Mouse (Mus musculus): ENCODE data around the gene Nup210l. TPM values are rescaled to one million over a fixed set of nuclear protein-coding genes. Genes with fewer than 3 reads are reported as not detected.
A peak's percentile ranks its signal among the peaks of the same experiment; 100 is the strongest.

The Nup210l gene
- total and polyA plus RNA-seq, 3 experiments: 0.26 to 0.66 (median 0.63) TPM

DNA sequence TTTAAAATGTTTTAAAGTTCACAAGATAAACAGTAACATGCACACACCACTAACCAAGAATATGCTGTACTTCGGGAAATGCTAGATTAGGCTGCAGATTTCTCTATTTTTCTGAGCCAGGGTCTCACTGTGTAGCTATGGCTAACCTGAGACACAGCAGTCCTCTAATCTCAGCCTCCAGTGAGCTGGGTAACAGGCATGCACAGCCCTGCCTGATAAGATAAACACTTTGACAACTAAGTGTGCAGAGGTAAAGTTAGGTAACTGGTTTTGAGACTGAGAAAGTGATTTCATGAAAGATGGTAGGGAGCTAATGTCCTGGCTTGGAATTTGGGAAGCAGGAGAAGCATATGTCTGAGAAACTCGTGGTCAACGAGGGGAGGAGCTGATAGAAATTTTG is 9.5 kb upstream of the Nup210l start:
- DNase-seq: no peak

DNA sequence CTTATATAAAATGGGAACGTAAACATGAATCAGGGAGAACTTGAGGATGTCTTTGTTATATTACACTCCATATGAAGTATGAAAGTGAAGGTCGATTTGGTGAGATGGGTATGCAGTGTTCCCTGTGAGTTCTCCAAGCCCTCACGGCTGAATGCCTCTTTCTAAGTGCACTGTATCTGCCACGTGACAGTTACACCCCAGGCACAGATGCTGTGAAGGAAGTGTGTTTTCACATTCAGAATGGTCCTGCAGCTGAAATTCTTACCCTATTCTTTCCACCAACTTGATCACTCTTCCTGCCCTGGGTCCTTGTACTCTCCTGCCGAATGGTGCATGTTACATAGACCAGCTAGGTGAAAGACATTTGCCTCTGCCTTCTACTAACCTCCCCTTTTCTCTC is 6.0 kb upstream of the Nup210l start:
- no peak for DNase-seq

GRCm38 (mm10) chr3:90101010-90101409 is 2.9 kb upstream of the Nup210l start:
- DNase-seq: no peak

DNA sequence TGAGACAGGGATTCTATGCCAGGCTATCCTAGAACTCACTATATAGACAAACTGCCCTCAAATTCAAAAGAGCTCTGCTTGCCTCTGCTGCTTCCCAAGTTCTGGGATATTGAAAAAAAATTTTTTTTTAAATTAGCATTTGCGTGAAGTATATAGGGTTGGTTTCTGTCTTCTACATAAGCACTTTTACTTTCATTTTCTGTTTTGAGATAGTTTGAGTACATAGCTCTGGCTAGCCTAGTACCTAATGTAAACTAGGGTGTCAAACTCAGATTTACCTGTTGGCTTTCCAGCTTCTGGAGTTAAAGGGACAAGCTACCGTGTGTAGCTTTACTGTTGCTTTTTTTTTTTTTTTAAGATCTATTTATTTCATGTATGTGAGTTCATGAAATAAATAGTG is 2.3 kb upstream of the Nup210l start:
- DNase-seq: no peak

DNA sequence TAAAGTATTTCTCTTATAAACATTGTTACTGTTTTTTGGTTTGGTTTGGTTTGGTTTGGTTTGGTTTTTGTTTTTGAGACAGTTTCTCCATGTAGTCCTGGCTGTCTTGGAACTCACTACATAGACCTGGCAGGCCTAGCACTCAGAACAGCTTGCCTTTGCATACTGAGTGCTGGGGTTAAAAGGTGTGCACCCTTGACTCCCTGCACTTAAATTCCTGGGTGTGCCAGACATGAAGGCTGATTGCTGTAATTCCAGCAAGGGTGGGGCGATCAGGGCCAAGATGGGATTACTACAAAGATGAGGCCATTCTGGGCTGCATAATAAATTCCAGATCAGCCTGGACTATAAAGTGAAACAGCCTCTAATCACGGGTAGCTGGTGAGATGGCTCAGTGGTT is 1.7 kb upstream of the Nup210l start:
- no peak for DNase-seq

DNA sequence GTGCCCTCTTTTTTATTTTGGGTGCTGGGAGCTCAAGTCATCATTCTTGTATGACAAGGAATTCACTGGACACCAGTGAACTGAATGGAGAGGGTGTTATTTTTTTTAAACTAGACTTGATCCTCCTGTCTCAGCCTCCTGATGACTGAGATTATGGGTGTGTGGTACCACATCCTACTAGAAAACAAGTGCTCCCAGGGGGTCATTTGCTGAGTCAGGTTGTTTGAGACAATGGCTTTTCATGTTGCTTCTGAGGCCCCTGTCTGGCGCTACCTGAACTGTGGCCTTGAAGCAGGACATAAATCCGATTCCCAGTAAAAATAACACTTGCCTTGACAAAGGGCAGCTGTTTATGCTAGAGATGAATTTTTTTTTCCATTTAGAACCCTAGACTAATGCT is 756 bp upstream of the Nup210l start:
- no peak for DNase-seq

GRCm38 (mm10) chr3:90111706-90112105 is 7.8 kb downstream of the Nup210l start:
- no peak for DNase-seq

- peak; percentile 29 for DNase-seq
Observed at GRCm38 (mm10) chr3:90114342-90114741, 10.4 kb downstream of the Nup210l start.

DNA sequence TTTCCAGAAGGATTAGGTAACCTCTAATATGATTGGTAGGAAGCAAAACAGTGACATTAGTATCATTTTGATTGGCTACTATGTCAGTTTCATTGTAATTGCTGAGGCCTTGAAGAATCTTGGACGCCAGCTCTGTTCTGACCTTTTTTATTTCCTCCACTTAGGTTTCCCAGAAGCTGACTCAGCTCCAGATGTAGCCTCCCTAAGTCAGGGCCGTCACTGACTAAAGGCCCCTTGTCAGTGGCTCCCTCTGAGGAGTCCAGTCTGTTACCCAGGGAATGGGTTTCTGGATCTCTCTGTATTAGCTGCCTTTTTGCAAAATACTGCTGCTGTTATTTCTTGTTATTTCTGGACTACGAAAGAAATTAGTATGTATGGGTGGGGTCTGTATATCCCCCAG is 11.6 kb downstream of the Nup210l start:
- DNase-seq: peak; percentile 75

DNA sequence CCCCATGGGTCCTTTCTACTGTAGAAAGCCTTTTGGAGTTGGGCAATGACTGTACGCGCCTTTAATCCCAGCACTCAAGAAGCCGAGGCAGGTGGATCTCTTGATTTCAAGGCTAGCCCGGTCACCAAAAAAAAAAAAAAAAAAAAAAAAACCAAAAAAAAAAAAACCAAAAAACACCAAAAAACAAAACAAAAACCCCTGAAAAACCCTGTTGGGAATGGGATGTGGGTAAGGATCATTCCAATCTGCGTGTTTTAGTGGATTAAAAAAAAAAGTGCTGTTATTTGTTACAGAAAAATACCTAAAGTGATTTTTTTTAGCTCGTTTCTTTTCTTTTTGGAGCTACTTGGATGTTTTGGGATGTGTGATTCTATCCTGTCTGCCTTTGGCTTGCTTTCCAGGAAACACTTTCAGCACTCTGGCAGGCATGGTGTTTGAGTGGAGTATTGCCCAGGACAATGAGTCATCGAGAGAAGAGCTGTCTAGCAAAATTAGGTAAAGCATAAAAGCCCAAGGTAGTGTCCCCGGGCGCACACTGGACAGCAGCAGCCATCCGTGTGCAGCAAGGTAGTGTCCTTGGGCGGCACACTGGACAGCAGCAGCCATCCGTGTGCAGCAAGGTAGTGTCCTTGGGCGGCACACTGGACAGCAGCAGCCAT is 14.3 kb downstream of the Nup210l start:
- peak; percentile 84 for DNase-seq

- peak; percentile 83 for DNase-seq
Observed at GRCm38 (mm10) chr3:90122036-90122435, 18.1 kb downstream of the Nup210l start.

DNA sequence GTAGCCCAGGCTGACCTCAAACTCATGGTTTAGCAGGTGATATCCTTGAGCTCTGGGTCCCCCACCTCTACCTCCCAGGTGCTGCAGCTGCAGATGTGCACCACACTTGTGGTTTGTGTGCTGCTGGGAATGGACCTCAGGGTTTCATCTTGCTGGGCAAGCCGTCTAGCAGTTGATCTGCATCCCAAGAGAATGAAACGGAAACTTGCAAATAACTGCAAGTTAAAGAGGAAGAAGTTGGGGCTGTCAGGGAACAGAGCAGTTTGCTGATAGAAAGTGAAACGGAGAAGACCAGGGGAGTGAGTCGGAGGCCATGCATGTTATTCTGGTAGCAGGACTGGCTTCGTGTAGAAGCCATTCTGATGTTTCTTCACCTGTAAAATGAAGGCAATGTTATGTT is 21.8 kb downstream of the Nup210l start:
- no peak for DNase-seq

DNA sequence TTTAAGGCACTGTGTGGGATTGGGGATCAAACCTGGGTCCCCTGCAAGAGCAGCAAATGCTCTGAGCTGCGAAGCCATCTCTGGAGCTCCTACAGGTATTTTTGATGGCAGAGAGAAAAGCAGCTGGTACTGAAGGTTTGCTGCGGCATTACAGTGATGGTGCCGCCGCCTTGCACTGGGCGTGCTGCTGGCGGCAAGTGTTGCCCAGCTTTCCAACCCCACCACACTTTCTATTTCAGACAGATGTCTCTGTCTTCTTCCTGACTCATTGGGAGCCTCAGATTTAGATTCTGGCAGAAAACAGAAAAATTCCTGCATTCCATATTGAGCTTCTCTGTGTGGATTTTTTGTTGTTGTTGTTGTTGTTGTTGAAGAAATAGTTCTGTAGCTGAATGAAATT is 23.9 kb downstream of the Nup210l start:
- no peak for DNase-seq

GRCm38 (mm10) chr3:90132745-90133144 is 28.8 kb downstream of the Nup210l start:
- no peak for DNase-seq

GRCm38 (mm10) chr3:90133331-90133730 is 29.4 kb downstream of the Nup210l start:
- DNase-seq: no peak

- peak; percentile 80 for DNase-seq
Observed at GRCm38 (mm10) chr3:90134483-90134882, 30.6 kb downstream of the Nup210l start.

DNA sequence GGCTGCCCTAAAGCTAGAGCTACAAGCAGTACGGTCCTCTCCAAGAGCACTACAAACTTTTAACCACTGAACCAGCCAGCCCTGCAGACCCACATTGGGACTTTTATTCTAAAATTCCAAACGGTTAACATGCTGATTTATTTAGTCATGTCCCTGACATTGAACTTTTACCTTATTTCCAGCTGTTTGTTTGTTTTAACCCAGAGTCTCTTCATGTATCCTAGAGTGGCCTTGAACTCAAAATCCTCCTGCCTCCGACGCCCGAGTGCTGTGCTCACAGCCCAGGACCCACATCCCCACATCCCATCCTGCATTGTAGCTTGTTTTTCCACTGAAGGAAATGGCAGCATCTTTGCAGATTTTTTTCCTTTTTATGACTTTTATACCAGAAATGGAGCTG is 31.1 kb downstream of the Nup210l start:
- peak; percentile 25 for DNase-seq

- DNase-seq: no peak
Observed at GRCm38 (mm10) chr3:90136660-90137059, 32.7 kb downstream of the Nup210l start.

DNA sequence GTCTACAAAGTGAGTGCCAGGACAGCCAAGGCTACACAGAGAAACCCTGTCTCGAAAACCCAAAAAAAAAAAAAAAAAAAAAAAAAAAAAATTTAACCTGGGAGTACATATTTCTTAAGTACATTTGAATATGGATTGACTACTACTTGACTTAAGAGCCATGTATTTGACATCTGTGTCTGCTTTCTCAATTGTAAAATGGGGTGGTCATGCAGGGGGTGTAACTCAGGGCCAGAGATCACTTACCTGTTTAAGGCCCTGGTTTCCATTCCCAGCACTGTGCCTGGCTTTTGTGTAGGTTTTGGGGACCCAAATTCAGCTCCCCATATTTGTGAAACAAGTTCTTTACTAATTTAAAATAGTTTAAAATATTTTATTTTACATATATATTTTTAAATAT is 33.7 kb downstream of the Nup210l start:
- no peak for DNase-seq

- peak; percentile 67 for DNase-seq
Observed at GRCm38 (mm10) chr3:90139962-90140361, 36.0 kb downstream of the Nup210l start.

GRCm38 (mm10) chr3:90145461-90145860 is 41.5 kb downstream of the Nup210l start:
- DNase-seq: no peak

GRCm38 (mm10) chr3:90146651-90147050 is 42.7 kb downstream of the Nup210l start:
- no peak for DNase-seq

GRCm38 (mm10) chr3:90151086-90151740 is 47.3 kb downstream of the Nup210l start:
- peak; percentile 63 for DNase-seq

DNA sequence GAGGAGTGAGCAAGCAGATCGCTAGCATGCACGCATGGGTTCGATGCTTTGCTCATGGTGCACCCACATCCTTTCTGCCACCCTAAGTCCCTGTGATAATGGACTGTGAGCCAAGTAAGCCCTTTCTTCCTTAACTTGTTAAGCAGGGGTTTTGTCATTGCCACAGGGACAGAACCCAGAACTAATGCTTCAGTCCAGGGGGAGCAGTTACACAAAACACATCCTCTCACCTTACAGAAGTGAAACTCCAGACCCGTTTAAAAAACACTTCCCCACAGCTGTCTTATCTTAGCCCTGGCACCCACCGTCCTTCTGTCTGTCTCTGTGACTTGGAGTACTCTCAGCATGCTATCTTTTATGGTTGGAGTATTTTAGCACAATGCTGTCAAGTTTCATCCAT is 52.1 kb downstream of the Nup210l start:
- DNase-seq: no peak

All from adrenal gland, adult 2 months (tissue).